Mouse (Mus musculus): ENCODE data around the gene Kif26a.

Gene Kif26a

DNA sequence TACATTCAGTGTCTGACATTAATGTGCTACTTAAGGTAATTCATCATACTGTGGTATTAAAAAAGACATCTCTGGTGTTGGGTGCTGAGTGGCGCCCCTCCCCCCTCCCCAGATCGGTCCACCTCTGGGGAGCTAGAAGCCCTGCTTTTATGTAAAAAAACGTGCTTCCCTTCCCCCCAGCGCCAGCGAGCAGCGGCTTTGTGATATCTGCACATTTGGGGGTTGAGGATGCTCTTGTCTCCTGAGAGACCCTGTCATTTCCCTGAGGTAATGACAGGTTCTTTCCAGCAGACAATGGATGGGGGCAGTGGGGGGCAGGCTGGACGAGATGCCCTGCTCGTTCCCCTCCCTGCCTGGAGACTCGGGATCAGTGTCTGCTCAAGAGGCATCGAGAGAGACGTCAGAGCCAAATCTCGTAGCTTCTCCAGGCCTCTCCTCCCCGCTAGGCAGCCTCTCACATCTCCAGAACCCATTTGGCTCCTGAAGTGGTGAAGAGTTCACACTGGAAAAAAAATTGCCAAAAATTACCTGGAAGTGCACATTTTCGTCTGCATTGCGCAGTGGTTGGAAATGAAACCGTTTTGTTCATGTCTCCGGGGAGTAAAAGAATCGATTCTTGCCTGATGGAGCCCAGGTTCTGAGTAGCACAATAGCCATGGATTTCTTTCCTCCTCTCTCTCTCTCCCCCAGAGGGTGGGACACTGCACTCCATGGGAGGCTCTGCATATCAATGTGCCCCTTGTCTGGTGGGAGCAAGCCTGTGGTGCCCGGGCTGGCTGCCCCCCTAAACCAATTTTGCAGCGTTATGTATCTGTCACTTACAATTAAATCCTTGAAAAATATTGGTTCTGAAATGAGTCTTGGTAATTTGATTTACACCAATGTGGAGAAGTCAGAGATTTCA is 24.9 kb downstream of the Kif26a start:
- no peak for DNase-seq

DNA sequence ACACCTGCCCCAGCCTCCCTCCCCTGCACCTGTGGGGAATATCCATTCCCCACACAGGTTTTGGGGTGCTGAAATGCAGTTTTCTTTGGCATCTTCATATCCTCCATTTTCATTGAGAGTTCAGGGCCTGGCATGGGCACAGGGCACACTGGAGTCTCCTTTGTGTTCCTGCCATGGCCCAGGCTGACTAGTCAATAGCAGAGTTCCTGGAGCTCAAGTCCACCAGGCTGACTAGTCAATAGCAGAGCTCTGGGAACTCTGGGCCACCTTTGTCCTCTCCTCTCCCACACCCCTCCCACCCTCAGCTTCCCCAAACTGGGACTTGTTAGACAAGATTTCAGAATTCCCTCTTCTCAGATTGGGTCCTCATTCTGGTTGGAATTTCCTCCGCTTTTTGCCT is 25.6 kb downstream of the Kif26a start:
- DNase-seq = no peak

DNA sequence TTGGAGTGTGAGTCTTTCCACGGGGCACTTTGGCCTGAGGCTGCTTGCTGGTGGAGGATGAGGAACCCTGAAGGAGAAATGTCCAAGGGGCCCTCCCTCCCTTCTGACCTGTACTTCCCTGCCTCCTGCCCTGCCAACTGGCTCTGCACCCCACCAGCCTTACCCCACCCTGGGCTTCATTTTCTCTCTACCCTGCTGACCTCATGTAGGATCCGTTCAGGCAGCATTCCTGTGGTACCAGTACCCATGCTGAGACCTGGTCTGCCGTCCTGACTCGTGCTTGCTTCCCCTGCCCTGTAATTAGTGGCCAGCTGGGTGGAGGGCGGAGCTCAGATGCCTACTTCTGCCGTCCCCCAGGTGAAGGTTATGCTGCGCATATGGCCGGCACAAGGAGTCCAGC is 26.2 kb downstream of the Kif26a start:
- no peak for DNase-seq

DNA sequence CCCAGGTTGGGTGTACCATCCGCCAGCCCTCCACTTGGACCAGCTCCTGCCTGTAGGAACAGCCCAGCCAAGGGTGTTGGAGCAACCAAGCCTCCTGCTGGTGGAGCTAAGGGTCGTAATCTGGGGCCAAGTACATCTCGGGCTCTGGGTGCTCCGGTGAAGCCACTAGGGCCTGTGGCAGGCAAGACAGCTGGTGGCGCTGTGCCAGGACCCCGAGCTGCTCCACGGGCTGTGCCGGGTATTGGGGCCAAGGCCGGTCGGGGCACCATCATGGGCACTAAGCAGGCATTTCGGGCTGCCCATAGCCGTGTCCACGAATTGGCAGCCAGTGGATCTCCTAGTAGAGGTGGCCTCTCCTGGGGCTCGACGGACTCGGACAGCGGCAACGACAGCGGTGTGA is 31.7 kb downstream of the Kif26a start:
- no peak for DNase-seq

DNA sequence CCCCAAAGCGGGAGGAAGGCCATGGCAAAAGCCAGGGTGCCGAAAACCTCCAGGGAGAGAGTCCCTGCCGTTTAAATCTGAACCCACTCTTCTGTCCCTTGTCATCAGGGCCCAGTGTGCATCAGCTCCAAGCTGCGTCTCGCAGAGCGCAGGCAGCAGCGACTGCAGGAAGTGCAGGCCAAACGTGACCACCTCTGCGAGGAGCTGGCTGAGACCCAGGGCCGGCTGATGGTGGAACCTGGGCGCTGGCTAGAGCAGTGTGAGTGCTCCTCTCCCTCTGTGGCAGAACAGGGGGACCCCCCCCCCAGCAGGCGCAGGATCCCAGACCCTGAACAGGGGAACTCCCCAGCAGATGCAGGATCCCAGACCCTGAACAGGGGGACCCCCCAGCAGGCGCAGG is 33.7 kb downstream of the Kif26a start:
- no peak for DNase-seq

DNA sequence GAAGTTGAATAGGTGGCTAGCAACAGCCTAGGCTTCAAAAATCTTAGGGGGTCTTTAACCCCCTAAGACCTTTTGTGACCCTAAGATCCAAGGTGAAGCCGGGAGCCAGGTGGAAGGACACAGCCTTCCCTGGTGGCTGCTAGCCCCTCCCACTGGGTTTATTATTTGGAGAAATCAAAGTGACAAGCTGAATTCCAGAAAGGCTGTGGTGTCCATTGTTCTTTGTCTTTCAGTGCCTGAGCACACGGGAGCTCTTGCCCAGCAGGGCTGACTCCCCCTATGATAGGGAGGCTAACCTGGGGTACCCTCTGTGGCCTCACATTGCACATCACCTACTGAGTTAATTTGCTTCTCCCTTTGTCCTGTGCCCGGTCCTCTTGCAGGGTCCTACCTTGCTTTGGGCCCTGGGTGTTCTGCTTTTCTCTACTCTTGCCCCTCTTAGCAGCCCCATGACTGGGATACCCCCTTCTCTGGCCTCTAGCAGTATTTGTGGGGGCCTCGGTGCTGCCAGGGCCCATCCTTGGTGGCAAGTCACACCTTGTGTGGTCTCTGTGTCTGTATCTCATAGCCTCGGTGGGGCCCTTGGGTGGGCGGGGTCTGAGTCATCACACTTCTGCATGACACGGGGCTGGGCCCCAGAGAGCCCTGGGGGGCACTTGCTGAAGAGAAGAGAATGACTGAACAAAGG is 36.1 kb downstream of the Kif26a start:
- no peak for DNase-seq

DNA sequence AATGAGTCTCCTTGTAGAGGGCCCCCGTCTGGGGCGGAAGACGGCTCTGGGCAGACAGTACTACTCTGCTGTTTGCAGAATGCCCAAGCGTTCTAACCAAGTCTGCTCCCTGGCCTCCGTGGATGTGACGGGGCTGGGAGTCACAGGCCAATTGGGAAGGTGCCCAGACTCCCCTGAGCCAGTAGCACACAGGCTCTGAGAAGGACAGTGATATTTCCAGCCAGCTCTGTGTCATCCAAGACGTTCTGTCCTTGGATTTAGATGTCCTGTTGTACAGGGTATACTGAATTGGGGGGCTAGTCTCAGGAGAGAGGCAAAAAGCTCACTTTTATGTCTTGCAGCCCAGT is 36.6 kb downstream of the Kif26a start:
- DNase-seq = no peak

DNA sequence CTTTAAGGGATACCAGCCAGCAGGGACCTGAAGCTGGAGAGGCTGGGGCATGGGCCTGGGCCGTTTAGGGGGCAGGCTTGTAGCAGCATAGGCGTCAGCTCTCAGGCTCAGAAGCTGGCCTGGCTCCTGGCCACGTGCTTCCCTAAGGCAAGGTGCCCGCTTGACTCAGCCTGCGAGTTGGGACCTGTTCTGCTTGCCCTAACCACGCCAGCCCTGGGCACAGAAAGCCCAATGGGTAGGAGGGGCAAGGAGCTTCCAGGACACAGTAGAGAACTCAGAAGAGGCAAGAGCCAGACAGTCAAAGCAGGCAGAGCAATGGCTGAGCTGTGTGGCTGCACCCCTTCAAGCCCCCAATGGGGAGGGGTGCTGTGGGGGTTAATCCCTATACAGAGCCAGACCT is 37.7 kb downstream of the Kif26a start:
- no peak for DNase-seq

DNA sequence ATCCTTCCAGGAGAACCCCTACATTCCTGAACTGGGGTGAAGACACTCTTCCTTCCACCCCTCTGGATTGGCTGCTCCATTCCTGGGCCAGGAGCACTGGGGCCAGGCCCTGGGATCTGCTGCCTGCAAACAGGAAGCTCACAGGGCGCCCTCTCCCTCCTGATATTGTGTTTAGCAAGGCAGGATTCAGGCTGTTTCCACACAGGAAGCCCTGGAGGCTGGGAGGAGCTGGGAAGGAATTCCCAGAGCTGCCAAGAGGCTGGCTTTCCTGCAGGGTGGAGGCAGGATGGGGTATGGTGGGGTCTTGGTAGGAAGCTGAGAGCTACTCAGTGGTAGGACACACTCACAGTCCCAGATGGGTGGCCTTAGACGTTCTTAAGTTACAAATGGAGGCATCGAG is 38.4 kb downstream of the Kif26a start:
- DNase-seq = no peak

DNA sequence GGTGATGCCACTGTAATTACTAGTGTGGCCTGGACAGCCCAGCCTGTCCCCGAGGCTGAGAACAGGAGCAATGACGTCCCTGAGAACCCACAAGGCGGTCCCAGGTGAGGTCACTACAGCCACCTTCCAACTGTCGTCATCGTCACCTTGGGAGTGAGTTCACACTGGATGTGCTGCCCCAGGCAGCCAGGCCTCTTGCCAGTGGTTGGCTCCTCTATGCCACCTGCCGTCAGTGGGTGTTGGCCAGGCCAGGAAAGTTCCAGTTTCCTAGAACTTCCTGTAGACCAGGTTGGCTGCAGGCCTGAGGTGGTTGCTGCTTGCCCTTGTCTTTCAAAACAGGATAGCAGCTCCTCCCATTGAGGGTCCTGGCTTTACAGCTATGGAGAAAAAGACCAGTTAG is 40.9 kb downstream of the Kif26a start:
- no peak for DNase-seq

DNA sequence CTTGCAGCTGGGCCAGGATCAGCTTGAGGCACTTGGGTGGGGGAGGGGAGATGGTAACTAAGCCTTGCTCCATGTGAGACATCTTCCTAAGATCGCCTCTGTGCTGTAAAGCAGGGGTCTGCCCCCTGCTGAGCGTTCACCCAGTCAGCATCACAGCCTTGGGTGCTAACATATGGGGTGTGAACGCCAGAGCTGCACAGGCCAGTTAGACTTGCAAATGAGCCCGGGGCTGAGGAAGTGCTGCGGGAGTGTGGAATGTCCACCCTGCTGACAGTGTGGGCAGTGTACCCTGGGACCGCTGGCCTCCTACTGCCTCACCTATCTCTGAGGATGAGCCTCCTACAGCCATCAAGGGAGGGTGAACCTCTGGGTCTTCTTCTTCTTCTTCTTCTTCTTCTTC is 45.7 kb downstream of the Kif26a start:
- no peak for DNase-seq

DNA sequence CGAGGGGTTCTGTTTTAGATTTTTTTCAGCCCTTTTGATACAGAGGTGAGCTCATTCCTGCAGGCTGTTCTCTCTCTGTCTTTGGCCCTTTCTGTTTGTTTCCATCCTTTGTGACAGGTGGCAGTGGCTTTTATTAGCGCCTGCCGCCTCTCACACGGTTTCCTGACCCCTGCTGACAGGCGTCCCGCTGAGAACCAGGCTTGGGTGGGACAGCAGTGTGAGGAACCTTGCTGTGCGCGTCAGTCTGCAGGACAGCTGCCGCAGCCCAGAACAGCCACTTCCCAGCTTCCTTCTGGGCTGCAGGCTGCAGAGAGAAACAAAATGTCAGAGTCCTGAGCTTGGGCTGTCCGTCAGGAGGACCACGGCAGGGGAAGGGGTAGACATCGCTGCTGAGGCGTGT is 49.0 kb downstream of the Kif26a start:
- no peak for DNase-seq

DNA sequence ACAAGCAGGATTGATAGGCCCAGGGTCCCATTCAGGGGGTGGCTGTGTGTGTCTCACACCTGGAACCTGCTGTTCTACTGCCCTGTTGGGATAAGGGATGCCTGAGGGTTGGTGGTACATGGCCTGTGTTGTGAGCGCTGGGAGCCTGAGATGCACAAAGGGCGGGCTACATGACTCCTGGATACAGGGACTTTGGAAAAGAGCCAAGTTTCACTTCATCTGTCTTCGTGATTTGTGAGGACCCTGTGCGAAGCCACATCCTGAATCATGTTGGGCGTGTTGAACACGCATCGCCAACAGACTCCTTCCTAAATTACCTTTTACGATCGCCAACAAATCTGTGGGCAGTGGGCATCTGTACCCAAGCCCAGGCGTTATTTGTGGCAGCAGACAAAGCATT is 50.6 kb downstream of the Kif26a start:
- no peak for DNase-seq

DNA sequence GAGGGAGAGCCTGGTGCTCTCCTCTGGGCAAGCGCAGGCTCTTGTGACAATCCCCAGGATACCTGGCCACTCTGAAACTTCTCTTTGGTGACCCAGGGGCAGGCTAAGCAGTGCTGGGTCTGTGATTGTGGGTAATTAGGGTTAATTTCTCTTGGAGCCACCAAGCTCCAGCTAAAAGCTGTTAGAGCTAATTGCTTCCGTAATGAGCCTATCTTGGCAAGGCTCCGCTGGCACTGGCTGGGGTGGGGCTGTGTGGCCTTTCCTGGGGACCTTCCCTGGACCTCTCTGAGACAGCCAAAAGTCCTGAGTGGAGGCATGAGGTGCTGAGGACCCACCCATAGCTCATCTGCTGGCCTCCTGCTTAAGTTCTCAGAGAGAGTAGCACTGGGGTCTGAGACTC is 53.4 kb downstream of the Kif26a start:
- no peak for DNase-seq

DNA sequence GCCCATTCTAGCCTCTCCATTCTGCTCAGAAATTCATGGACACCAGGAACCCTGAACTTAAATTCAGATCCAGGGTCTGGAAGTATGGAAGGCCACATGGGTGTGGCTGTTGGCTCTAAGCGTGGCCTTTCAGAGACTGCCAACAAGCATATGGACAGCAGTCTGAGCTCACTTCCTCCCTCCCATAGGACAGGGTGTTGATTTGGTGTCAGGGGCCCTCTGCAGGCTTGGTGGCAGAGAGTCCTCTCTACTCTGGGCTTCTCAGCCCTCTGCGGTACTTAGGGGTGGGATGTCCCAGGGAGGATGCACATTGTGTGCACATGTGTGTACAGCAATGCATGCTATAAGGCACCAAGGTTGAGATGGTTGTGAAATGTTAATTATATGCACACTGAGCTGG is 54.0 kb downstream of the Kif26a start:
- no peak for DNase-seq

DNA sequence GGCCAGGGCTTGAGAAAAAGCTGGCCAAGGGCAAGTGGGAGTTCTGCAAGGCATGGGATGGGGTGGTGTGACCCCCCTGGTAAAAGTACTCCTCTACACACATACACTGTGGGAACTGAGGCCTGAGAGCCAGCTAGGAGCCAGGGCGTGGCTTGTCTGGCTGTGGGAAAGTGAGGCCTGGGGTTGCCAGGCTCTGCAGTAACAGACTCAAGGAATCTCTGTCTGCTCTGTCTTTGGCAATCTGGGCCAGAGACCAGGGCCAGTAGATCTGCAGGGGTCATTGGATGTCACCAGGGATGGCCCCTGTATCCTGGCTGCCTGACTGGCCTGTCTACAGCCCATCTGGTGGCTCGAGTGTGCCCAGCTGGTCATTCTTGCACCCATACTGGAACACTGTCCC is 61.2 kb downstream of the Kif26a start:
- DNase-seq = no peak

DNA sequence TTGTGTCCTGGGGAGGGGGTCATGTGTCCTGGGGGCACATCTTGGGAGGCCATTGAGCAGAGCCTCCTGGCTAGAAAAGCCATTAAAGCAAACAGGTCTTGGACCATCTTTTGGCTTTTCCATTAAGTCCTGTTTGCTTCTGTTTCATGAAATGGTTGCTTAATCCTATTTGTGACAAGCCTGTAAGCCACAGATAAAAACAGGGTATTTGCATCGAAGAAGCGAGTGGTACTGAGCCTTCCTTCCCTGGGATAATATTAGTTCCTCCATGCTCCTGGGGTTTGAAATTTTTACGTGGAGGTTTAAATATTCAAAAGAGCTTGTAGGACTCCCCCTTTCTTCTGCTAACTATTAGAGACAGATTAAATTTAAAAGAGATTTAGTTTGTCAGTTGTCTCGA is 61.7 kb downstream of the Kif26a start:
- DNase-seq = no peak

DNA sequence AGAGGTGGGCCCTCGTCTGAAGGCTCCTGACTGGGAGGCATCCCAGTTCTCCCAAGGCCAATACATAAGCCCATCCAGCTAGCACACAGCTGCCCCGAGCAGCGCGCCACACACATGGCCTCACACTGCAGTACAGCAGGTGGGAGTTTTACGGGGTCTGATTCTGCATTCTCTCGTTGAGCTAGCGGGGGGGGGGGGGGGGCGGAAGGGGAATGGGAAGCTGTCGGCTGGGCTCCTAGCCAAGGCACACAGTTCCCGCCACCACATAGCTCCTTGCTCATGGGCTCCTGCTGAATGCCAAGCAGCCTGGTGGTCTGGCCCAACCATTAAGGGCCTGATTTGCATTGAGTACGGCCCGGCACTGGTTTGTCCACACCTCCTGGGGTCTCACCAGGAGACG is 64.6 kb downstream of the Kif26a start:
- DNase-seq = no peak

DNA sequence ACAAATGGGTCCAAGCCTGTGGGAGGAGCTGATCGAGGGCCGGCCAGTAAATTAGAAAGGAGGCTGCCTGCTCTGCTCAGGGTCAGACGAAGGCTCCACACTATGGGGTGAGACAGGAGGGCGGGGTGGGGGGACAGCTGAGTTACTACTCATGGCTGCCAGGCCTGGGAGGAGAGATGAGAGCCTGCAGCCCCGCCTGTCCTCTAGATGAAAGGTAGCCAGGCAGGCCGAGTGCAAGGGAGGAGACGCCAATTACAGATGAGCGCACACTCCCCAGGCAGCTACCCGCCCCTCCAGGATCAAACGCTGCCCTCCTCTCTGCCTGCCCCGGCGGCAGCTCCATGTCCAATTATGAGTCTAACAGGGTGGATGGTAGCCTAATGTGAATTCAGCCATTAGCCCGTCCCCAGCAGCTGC is 68.4 kb downstream of the Kif26a start:
- DNase-seq = no peak

DNA sequence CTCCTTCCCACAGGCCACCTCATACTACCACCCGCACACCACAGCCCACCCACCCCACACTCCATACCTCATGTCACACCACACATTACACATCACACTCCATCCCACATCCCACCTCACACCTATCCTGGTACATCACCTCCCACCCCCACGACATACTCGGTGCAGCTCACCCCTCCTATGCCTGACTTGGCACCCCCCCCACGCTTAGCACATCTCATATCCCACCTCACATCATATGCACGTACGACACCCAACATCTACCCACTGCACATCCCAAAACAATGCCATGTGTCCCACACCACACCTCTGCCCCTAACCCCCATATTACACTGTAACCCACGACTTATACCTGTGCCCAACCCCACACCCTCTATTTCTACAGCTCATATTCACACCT is 69.5 kb downstream of the Kif26a start:
- DNase-seq = no peak

DNA sequence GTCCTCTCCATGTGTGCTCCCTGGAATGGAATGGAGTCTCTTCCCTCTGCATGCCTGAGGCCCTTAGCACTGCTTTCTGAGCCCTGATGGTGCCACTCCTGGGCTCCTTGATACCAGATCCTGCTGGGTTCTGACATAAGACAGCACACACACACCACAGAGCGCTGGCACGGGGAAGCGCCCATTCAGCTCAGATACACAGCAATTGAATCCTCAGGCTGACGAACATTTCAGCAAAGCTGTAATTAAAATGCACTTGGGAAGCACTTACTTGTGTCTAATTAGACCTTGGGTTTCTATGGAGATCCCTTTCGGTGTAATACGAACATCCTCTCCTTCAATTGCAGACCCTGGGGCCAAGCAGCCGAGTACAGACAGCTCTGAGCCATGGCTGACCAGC is 71.0 kb downstream of the Kif26a start:
- no peak for DNase-seq

DNA sequence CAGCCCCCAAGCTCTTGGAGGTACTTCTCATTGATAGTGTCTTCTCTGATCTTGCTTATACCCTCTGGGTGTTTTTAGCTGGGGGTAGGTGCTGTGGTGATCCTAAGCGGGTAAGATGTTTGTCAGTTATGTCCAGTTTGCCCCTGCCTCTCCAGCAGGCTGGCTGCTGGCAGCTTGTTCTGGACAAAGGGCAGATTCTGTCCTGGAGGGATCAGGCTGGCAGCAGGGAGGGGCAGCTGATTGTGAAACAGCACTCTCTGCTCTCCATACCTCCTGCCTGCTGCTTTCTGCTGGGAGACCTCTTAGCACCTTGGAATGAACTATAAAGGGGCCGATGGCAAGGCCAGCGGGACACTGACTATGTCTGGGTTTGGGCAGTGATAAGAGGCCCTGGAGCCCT is 71.7 kb downstream of the Kif26a start:
- no peak for DNase-seq

DNA sequence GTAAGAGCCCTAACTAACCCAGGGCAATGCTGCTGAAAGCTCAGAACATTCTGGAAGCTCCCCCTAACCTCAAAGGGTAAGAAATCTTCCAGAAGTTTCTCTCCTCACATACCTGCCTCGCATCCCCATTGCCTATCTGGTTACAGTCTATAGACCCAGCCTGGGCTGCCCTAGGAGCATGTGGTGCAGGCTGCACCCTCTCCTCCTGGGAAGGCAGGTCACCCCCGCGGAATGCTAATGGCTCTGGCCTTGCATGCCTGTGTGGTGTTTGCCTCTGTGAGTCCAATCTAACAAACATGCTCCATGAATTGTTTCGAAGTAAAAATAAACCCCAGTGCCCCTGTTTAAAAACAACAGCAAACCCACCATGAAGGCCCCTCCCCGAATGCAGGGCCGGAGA is 75.3 kb downstream of the Kif26a start:
- no peak for DNase-seq

DNA sequence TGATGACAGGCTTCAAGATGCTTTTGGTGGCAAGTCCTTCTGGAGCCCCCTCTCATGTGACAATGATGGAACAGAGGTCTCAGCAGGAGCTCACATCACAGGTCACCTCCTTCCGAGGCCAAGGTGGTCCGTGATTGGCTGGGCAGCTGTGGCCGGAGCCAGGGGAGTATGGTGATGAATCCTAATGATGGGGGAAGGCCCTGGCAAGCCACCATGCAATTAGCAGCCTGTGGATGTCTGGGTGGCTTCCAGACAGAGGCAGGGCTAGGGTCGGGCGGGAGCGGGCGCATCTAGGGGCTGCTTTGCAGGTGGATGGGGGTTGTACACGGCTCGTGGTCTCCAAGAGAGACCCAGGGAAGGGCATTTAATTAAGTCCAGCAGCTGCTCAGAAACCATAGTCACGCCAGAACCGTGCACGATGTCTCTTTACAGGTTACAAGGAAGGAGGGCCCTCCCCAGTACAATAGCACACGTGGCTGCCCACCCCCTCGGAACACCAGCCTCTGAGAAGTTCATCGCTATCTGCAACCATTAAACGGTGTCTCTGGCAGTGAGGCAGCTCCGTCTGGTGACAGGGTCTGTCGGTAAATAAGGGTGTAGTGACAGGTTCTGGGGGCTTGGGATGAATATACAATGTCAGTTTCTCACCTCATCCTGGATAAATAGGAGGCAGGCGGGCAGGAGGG is 75.9 kb downstream of the Kif26a start:
- no peak for DNase-seq

Measured in cerebellum, adult 8-10 months (tissue).